Mouse (Mus musculus): ENCODE measurements around the gene Brd3os.

Gene Brd3os

DNA sequence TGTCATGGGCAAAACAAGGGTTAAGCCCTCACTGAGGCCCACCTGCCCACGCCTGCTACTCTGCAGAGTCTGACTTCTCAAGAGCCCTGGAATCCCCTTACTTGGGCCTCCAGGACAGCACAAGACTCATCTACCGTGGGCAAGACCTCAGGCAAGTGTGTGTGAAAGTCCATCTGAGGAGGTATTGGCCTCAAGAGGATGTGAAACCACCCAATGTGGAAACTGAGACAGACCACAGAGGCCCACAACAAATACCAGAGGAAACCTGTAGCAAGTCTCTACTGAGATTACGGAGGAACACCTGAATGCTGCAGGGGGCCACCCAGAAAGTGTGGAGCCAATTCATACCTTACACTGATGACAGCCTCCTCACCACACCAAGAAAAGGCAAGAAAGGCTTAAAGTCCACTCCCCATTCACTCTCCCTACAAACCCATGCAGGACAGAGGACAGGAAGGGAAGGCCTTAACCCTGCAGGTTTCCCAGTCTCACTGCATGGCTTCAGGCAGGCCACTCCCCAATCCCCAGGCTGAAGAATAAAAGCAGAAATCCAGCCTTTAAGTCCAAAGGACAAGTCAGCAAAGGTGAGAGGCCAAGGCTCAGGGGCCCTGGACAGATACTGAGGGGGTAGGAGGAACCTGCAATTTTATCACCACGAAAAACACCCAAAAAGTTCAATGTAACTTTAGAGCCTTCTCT is 27.3 kb downstream of the Brd3os start:
- peak in 1 of 2 experiments; percentile 16 for DNase-seq

DNA sequence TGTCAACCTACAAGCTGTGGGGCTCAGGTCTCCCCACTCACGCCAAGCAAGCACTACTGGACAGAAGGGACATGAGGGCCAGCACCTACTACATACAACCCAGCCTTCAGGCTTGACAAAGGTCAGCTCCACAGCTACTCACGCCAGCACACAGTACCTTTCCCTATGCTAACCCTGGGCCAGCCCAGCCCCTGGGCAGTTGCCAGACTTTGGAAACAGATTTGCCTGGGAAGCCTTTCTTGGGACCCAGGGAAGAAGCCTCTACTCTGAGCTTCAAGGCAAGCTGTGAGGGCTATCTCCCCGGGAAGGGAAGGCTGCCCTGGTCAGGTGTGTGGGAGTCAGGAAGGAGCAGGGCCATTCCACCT is 27.8 kb downstream of the Brd3os start:
- DNase-seq, result peak in 1 of 2 experiments; percentile 23

DNA sequence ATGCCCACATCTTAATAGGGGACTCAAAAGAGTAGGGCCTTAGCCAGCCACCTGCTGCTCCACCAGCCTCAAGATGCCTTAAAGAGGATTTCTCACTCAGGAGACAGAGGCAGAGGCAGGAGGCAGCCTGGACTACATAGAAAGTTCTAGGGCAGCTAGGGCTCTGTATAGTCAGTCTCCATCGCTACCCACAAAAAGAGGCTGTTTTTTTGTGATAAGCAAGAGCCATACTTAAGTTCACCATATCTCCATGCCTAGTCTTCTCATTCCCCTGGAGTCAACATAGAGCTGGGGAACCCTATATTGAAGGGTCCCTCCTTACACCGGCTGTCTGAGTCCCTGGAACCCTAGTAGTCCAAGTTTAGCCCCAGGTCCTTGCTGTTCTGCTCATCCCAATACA is 28.4 kb downstream of the Brd3os start:
- DNase-seq, result no peak

DNA sequence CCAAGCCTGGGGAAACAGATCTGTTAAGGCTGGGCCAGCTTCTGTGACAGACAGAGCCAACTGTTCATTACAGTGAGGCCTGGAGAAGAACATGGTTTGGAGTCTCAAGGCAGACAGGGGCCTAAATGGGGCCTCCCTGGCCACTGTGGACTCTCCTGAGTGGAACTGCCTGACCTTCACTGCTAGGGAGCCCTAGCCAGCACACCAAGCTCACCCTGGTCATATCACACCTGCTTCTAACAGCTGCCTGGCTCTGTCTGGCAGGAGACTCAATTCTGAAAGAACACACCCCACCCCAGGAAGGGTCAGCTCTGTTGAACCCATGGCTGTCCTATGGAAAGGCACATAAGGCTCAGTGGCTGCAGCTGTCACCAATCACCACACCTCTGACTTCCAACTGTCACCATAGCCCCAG is 29.1 kb downstream of the Brd3os start:
- DNase-seq, result peak in 1 of 2 experiments; percentile 20

DNA sequence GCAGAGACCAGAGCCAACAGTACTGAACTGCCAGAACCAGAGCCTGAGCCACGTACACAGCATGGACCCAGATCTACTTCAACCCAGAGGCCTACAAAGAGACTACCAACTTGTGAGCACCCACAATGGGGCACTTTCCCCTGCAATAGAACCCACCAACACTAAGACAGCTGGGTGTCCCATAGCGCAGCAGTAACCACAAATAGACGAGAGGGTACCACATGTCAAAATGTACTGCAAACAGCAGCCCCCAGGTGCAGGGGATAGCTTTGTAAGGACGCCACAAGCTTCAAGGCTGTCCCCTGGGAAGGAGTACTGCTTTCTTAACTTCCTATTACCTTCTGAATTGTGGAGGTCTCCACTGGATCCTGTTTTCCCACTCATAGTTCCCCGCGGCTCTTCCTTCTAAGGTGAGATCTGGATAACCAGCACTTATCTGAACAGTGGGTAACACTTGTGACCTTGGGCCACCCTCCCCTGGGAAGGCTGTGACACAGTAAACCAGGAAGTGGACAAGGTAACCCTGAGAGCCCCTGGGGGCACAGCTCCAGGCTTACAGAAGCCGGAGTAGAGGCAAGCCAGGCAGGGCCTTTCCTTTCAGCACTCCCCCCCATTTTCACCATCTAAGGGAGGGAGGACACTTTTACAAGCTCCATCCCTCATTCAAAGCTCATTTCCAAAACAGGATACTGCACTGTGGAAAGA is 31.1 kb downstream of the Brd3os start:
- DNase-seq, result no peak

DNA sequence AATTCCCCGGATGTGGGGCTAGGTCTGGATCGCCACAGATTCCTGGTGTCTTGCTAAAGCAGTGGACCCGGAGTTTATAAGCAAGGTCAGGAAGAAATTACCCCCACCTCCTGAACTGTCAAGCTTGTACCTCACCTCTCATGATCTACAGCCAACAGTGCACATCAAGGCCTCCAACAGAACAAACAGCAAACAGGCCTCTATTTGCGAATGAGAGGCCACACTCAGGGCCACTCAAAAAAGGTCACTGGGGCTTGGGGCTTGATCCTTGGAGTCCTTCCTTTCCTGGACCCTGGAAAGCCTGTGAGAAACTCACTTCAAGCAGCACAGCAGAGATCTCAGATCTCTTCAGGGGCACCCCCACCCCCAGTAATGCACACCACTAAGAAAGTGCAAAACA is 31.8 kb downstream of the Brd3os start:
- peak in 1 of 2 experiments; percentile 14 for DNase-seq

DNA sequence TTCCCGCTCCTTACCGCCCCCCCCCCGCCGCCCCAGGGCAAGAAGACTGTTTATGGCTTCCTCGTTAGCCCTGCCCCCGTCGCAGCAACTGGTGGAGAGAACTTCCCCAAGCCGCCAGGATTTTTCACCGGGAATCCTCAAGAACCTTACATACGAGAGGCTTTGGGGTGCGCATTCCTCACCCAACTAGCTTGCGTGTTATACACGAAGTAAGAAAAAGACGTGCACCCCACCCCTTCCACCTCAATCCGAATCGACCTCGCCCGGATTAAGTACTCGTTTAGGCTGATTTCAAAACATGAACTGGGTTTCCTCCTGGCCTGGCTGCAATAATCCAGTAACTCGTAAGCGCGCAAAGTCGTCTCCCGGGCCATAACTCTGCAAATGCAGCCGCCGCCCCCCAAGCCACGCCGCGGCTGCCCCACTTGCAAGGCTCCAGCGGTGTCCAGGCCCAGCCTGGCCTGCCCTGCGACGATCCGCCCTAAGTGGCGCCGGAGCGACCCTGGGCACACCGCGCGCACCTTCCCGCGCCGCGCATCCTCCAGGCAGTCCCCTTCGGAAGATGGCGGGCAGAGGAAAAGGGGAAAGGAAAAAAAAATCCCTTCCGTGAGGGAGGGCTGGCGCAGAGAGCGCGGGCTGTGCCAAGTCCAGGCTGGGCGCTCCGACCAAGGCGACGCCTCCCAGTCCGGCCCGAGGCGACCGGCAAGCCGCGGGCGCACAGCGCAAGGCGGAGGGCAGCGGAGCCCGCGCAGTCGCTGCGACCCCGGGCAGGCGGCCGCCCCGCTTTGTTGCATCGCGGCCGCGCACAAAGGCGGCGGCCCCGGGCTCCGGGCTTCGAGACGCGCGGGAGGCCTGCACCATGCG is 32.7 kb downstream of the Brd3os start:
- DNase-seq, result peak; percentile 63 to 72

DNA sequence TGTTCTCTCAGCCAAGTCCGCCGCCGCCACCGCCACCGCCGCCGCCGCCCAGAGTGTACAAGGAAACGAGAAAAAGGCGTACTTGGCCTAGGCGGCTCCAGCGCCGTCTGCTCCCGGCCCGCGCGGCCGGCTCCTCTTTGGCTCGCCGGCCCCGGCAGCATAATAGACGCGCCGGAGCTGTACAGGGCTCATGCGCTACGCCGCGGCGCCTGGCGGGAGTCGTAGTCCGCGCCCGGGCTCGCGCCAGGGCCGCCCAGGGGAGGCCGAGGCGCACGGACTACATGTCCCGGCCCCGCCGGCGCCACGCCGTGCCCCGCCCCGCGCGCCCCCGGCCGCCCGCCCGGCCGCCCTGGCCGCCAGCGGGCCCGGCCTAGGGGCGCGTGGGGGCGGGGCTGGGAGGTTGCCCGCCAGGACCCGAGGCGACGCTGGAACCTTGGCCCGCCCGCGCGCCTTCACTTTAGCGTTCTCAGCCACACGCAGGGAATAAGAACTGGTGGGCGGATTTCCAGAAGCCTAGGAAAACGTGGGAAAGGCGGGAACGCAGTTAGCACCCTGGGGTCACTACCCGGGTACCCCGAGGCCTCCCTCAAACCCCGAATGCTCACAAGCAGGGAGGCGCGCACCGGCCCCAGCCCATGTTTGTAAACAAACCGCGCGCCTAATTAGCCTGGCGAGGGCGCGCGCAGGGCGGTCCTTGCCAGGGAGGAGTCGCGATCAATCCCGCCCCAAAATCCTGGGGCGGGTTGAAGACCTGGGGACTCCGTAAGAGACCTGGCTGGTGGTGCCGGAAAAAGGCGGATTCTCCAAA is 33.6 kb downstream of the Brd3os start:
- DNase-seq, result peak; percentile 93 to 98

DNA sequence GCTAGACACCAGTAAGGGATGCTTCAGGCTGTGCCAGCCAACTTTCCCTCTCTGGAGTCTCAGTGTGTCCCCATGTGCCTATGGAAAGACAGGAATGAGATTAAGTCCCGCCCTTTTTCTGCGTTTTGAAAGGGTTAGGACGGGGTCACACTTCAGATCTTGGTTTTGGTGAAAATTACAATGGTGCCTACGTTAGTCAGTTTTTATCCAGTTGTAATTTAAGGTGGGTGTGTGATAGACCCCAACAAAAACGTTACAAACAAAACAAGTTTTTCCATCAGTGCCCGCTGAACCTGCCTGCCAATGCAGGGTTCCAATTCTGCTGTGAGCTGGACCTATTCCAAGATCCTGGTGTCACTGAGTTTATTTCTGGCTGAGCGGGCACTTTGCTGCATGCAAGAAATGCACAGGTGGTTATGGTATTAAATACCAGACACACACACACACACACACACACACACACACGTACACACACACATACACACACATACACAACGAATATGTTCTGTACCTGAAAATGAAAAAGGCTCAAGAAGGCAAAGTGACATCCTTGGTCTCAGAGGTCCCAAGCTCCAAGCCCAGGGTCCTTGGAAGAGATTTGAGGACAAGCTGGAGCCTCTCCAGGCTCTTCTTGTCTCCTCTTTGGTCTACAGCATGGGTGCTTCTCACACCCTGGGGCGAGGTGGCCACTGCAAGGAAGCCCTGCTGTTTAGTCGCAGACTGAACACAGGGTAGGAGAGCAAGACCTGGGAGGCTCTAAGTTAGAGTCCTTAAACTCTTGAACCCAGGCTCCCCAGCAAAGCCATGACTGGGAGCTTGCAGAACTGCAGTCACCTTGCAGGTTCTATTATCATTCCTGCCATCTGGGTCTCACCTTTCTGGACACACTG is 34.4 kb downstream of the Brd3os start:
- DNase-seq, result peak in 1 of 2 experiments; percentile 19

DNA sequence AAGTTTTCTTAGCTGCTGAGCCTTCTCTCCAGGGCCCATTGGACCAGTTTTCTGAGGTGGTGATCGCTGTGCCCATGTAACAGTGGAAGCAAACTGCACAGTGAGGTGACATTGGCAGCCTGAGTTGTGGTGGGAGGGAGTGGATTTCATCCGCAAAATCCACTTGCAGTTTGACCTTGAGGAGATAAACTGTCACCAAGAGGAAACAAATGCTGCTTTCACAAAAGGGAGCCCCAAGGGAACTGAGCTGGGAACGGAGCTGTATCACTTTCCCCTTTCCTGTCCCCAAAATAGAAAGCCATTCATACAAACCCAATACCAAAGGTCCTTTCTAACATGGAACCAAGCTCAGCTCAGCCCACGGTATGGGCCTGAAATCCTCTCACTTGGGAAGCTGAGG is 37.7 kb downstream of the Brd3os start:
- no peak for DNase-seq

DNA sequence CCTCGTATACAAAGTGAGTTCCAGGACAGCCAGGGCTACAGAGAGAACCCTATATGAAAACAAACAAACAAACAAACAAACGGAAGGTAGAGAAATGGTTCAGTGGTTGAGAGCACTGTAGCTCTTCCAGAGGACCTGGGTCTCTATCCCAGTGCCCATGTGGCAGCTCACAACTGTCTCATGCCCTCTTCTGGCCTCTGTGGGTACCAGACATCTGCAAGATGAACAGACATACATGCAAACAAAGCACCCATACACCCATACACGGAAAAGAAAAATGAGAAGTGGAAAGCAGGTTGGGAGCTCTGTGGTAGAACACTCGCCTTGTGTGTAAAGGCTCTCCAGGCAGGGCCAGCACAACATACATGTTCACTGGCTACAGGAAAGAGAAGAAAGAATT is 38.2 kb downstream of the Brd3os start:
- no peak for DNase-seq

DNA sequence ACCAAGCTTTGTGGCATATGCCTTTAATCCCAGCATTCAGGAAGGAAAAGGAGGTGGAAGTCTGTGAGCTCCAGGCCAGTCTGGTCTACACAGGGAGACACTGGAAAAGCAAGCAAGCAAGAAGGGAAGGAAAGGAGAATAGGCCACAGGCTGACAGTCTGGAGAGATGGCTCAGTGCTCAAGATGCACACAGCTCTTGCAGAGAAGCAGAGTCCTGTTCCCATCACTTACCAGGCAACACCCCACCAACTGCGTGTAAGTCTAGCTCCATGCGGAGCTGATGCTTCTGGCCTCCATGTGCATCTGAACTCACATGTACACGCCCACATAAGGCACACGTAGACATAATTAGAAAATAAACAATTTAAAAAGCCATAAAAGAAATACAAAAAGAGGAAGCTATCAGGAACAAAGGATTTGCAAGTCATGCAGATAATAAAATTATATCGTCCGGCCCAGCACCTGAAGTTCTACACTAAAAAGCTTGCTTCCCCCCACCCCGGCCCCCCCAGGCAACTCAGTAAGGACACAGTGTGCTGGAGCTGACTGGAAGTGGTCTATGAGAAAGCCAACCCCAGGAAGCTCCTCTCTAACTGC is 40.2 kb downstream of the Brd3os start:
- DNase-seq, result no peak

DNA sequence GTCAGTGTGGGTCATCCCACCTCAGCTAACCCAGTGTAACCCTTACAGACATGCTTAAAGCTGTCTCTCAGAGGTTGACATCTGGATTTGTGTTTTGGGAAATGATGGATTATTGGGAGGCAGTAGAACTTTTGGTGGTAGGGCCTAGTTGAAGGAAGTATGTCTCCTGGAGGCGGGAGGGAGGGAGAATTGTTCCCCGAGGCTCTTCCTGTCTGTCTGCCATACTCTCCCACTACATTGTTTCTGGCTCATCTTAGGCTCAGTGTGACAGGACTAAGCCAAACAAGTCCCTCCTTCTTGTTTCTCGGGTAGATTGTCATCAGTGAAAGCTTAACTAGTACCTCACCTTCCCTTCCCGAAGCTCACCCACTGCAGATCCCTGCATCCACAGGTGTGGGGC is 44.6 kb downstream of the Brd3os start:
- no peak for DNase-seq

DNA sequence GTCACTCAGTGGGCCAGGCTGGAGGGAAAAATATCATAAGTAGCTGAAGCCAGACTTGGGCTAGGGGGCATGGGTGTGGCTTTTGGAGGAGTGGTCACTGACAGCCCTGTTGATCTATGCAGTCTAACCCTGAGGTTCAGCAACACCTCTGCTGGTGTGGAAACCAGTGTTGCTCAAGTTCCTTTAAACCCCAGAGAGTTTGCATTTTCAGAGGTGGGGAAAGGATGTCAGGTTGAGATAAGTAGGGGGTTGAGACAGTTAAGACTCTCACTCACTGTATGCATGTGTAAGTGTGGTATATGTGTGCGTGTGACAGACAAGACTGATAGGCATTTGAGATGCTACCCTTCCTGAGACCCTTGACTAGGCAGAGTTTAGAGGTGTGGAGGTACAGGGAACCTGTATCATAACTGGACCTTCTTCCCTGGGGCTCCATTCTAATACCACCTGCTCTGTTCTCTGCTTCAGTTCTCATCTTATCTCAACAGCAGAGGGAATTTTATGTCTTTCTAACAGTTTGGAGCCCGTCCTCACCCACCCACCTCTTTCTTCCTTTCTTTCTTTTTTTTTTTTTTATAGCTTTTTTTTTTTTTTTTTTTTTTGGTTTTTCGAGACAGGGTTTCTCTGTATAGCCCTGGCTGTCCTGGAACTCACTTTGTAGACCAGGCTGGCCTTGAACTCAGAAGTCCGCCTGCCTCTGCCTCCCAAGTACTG is 45.4 kb downstream of the Brd3os start:
- DNase-seq, result no peak

DNA sequence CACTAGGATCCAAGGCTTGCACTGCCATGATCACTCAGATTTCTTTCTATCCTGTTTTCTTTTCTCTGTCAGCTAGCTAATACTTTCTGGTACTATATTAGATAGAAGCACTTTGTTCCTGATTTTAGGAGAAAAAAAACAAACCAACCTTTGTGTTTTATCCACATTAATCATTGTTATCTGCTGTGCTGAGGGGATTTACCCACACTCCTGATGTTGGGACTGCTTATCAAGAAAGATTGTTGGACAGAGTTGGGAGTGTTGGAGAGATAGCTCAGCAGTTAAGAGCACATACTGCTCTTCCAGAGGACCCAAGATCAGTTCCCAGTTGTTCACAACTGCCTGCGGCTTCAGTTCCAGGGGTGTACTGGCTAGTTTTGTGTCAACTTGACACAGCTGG is 46.2 kb downstream of the Brd3os start:
- DNase-seq, result no peak

DNA sequence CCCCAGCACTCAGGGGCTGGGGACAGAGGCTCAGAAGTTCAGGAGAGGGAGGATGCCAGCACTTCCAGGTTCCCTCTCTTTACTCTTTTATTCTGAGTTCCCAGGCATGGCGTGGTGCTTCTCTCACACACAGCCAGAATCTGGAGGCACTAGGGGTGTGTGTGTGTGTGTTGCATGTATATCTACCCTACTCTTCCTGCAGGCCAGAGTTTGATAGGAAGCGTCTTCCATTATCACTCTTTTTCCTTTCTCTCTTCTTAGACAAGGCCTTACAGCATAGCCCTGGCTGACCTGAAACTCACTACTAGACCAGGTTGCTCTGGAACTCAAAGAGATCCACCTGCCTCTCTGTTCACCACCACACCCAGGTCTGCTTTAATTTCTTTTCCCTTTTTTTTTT is 48.8 kb downstream of the Brd3os start:
- no peak for DNase-seq

All from lung, postnatal 4 days (tissue).